Mouse (Mus musculus) embryonic fibroblast, embryonic 13.5 days (primary cell): ENCODE measurements around the gene Dchs2.

Experiments used
- CTCF ChIP-seq: IDR thresholded peaks from 2 replicates; pipeline ENCODE4 v1.5.1; 2011; ENCODE audit warnings: mild to moderate bottlenecking, control low read depth, low read length, moderate library complexity, borderline replicate concordance; ENCODE audit not compliant: insufficient read depth
- POLR2A ChIP-seq: IDR thresholded peaks from 2 replicates; pipeline ENCODE4 v1.6.1; 2011; ENCODE audit warnings: low read depth, mild to moderate bottlenecking, control low read depth, low read length, moderate library complexity

- TF ChIP-seq POLR2A, result no peak
- no peak for TF ChIP-seq CTCF
These were observed 27.9 kb downstream of the Dchs2 start for GRCm38 (mm10) chr3:83155600-83155999.
